Mouse (Mus musculus): ENCODE data around the gene Il1r1. TPM values are rescaled to one million over a fixed set of nuclear protein-coding genes. Genes with fewer than 3 reads are reported as not detected.

Il1r1 gene
- polyA plus RNA-seq, 1 experiment from 2014 or later, result 1.3 TPM

DNA sequence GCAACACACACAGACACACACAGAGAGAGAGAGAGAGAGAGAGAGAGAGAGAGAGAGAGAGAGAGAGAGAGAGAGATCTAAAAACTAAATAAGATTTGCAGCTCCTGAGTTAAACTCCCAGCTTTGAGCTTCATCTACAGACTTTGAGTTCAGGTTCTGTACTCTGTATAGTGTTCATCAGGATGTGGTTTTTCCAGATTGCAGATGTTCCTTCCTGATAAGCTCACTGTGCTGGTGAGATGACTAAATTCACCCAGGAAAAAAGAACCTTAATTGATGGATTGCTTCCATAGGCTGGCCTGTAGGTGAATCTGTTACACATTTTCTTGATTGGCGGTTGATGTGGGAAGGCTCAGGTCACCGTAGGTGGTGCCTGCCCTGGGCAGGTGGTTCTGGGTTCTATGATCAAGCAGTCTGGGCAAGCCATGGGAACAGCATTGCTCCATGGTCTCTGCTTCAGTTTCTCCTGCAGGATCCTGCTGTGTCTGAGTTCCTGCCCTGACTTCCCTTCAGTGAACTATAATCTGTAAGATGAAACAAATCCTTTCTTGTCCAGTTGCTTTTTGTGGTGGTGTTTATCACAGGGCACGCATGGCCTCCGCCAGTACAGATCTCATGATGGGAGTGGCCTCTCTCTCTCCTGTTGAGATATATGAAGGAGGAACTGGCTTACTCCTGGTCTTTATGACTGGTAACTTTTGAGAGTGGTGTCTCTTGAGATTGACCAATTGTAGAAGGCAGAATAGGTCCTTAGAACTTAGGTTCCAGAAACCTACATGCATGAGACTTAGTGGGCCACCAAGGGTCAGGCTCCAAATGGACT is 11.3 kb upstream of the Il1r1 start:
- Histone ChIP-seq H3K4me2 (no peak overlapping the region), H3K9ac (no peak overlapping the region), H3K4me1 (replicated peaks) (no peaks in the 10 kb centered on the region), H3K4me3 (no peak overlapping the region), H3K9me3 (peaks cover 6% of the 10 kb centered on the region; the same call in 1 of the 2 replicates), H3K27me3 (no peaks in the 10 kb centered on the region), H3K36me3 (no peaks in the 10 kb centered on the region), H3K27ac (replicated peaks) (no peak overlapping the region)
- no peak for ATAC-seq (ENCODE audit: low read depth)
- WGBS, result 83% methylated on average over 4 of the region's 4 CpGs

DNA sequence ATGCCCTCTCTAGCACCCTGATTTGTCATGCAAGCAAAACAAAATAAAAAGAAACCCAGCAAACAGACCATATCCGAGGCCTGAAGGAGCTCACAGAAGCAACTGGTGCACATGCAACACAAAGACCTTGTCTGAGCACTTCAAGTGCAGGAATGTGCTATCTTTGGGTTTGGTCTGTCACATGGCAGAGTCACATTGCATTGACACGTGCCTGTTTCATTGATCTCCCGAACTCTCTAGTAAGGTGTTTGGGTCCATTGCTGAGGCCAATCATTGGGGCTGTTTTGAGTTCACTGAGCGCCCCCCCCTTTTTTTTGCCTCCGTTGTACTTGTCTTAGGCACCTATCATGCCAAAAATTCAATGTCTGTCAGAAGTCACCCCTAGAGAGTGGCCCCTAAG is 7.4 kb upstream of the Il1r1 start:
- Histone ChIP-seq H3K36me3 (no peaks in the 10 kb centered on the region), H3K27ac (replicated peaks) (no peak overlapping the region), H3K27me3 (no peaks in the 10 kb centered on the region), H3K4me2 (no peak overlapping the region), H3K4me1 (replicated peaks) (no peaks in the 10 kb centered on the region), H3K9me3 (peaks cover 6% of the 10 kb centered on the region; the same call in 1 of the 2 replicates), H3K4me3 (no peak overlapping the region), H3K9ac (no peak overlapping the region)
- no peak for ATAC-seq (ENCODE audit: low read depth)
- 84% methylated on average over 5 of the region's 5 CpGs for WGBS

DNA sequence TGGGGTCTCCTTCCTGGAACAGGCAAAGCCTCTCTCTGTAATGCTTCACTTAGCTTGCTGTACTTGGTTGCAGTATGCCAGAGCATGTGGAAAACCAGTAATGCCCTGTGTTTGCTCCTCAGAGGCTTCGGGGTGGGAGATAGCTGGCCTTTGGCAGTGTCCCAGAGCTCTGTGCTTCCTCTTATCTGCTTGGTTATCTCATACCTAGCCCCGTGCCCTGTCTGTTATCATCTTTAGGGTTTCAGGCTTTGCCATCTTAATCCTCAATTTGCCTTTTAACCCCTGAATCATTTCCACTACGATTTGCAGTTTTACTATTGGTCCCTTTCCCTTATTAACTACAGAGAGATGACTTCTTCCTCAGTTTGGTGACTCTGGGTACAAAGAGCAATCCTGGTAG is 6.3 kb upstream of the Il1r1 start:
- Histone ChIP-seq H3K9me3 (peaks cover 6% of the 10 kb centered on the region; the same call in 1 of the 2 replicates), H3K4me1 (replicated peaks) (no peaks in the 10 kb centered on the region), H3K9ac (no peak overlapping the region), H3K27me3 (no peaks in the 10 kb centered on the region), H3K27ac (replicated peaks) (no peak overlapping the region), H3K36me3 (no peaks in the 10 kb centered on the region), H3K4me2 (no peak overlapping the region), H3K4me3 (no peak overlapping the region)
- 90% methylated on average over 3 of the region's 3 CpGs for WGBS
- no peak for ATAC-seq (ENCODE audit: low read depth)

DNA sequence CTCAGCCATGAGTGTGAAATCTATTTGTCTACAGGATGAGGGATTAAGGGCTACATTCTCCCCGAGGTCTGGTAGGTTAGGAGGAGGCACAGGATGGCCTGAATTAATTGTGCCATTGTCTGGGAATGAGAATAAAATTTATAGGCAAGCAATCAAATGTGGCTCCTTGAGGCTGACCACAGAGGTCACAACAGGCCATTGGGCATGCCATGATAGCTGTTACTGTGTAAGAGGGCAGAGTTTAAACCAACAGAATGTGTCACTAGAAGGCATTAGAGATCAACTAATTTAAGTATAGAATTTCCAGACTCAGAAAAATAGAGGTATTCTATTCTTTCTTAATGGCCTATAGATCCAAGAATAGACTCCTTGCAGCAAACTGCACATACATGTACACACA is 4.3 kb upstream of the Il1r1 start:
- Histone ChIP-seq H3K4me3 (no peak overlapping the region), H3K27me3 (no peaks in the 10 kb centered on the region), H3K27ac (replicated peaks) (no peak overlapping the region), H3K9ac (no peak overlapping the region), H3K36me3 (no peaks in the 10 kb centered on the region), H3K4me2 (no peak overlapping the region), H3K9me3 (peaks cover 6% of the 10 kb centered on the region; the same call in 1 of the 2 replicates), H3K4me1 (replicated peaks) (peaks cover 10% of the 10 kb centered on the region; the same call in 1 of the 2 replicates)
- ATAC-seq (ENCODE audit: low read depth), result no peak
- WGBS, result 50% methylated on average over 1 of the region's 1 CpGs

DNA sequence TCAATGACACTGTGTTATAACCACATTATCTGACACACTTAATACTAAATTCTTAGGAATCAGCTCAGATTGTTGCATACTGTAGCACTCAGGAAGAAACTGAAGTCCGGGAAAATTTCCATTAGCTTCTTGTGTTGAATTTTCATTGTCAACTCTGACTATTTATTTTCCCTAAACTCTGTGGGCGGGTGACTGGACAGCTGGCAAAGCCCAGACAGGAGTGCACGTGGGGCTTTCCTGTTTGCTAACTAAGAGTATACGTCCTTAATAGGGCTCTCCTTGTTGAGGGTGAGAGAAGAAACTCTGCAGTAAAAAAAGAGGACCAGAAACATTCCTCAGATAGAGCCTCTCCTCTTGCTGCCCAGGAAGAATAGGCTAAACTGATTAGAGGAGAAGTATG is 3.0 kb upstream of the Il1r1 start:
- Histone ChIP-seq H3K9me3 (no peaks in the 10 kb centered on the region), H3K4me1 (replicated peaks) (peaks cover 10% of the 10 kb centered on the region; the same call in 1 of the 2 replicates), H3K27ac (replicated peaks) (no peak overlapping the region), H3K4me2 (no peak overlapping the region), H3K36me3 (no peaks in the 10 kb centered on the region), H3K4me3 (no peak overlapping the region), H3K27me3 (no peaks in the 10 kb centered on the region), H3K9ac (no peak overlapping the region)
- no peak for ATAC-seq (ENCODE audit: low read depth)
- 79% methylated on average over 4 of the region's 4 CpGs for WGBS

DNA sequence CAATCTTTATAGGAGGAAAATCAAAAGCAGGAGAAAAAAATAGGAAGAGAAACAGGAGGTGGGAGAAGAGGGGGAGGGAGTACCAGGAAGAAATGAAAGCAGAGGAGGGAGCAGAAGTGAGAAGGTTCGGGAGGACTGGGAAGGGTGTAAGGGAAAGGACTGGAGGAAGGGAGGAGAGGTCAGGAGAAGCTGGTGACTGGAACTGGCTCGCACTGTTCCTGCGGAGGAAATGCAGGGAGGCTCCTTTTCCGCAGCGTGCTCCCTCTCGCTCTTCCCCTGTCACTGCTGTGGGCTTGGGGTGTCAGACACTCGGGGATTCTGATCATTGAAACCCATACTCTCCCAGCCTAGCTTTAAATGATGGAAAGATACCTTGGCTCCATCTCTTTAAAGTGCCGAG is 2.2 kb upstream of the Il1r1 start:
- Histone ChIP-seq H3K9me3 (no peaks in the 10 kb centered on the region), H3K27me3 (no peaks in the 10 kb centered on the region), H3K36me3 (no peaks in the 10 kb centered on the region), H3K4me1 (replicated peaks) (peaks cover 10% of the 10 kb centered on the region; the same call in 1 of the 2 replicates), H3K4me2 (no peak overlapping the region), H3K9ac (no peak overlapping the region), H3K4me3 (no peak overlapping the region), H3K27ac (replicated peaks) (no peak overlapping the region)
- WGBS, result 87% methylated on average over 8 of the region's 8 CpGs
- no peak for ATAC-seq (ENCODE audit: low read depth)

DNA sequence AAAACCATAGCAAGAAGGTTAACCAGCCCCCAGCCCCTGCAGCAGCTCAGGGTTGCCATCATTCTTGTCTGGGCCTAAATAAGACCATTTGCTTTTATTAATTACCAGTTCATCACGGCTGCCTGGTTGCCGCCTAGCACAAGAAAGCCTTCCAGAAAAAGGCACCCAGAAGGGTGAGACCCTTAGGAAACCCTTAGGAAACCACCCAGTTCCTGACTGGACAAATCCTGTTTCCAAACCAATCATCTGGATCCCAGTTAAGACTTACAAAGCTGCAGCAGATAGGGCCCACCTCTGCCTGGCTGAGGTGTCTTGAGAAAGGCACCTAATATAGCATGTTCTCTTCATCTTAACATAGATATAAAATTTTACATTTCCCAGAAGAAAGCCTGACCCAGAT is 1.3 kb upstream of the Il1r1 start:
- H3K27me3 ChIP-seq, result no peaks in the 10 kb centered on the region
- no peak overlapping the region for H3K27ac ChIP-seq (replicated peaks)
- H3K4me2 ChIP-seq, result no peak overlapping the region
- H3K4me1 ChIP-seq (replicated peaks), result peaks cover 10% of the 10 kb centered on the region; the same call in 1 of the 2 replicates
- H3K9me3 ChIP-seq, result no peaks in the 10 kb centered on the region
- ATAC-seq (ENCODE audit: low read depth), result no peak
- H3K36me3 ChIP-seq, result no peaks in the 10 kb centered on the region
- no peak overlapping the region for H3K4me3 ChIP-seq
- WGBS, result 82% methylated on average over 2 of the region's 2 CpGs
- no peak overlapping the region for H3K9ac ChIP-seq

DNA sequence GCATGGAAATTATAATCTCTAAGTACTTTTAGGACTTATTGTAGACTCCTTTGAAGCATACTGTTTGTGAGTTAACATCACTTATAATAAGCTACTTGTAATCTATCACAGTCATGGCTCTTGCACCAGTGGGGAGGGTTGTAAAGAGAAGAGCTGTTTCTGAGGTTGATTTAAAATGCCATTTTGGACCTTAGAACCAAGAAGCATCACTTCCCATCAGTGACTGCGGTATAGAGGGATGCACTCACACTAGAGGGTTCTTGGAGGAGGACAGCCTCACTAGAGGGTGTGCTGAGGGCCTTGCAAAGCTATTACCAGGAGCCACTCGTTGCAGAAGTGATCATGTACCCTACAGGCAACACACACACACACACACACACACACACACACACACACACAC is 700 bp downstream of the Il1r1 start:
- Histone ChIP-seq H3K4me1 (replicated peaks) (peaks cover 10% of the 10 kb centered on the region; the same call in 1 of the 2 replicates), H3K27ac (replicated peaks) (no peak overlapping the region), H3K36me3 (no peaks in the 10 kb centered on the region), H3K27me3 (no peaks in the 10 kb centered on the region), H3K9ac (no peak overlapping the region), H3K4me2 (no peak overlapping the region), H3K4me3 (no peak overlapping the region), H3K9me3 (no peaks in the 10 kb centered on the region)
- WGBS, result 71% methylated on average over 2 of the region's 2 CpGs
- ATAC-seq (ENCODE audit: low read depth), result no peak

DNA sequence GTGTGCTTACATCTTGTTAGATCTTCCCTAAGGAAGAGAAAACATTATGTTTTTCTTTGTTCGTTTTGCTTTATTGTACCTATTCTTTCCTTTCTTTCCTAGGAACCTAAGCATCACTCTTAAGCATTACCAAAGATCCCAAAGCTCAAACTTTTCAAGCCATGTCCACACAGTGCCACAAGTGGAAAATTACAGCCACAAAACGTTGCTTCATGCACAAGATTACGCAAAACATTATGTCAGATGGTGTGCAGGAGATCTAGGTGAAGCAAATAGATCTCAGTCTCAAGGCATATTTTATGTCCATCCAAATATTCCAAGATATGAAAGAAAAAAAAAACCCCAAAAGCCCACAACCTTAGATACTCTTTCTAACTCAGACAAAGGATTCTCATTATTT is 4.2 kb downstream of the Il1r1 start:
- peaks cover 10% of the 10 kb centered on the region; the same call in 1 of the 2 replicates for H3K4me1 ChIP-seq (replicated peaks)
- ATAC-seq (ENCODE audit: low read depth), result no peak
- no peak overlapping the region for H3K9ac ChIP-seq
- no peak overlapping the region for H3K27ac ChIP-seq (replicated peaks)
- H3K9me3 ChIP-seq, result no peaks in the 10 kb centered on the region
- WGBS, result 90% methylated on average over 3 of the region's 3 CpGs
- H3K27me3 ChIP-seq, result no peaks in the 10 kb centered on the region
- no peak overlapping the region for H3K4me2 ChIP-seq
- no peak overlapping the region for H3K4me3 ChIP-seq
- no peaks in the 10 kb centered on the region for H3K36me3 ChIP-seq

DNA sequence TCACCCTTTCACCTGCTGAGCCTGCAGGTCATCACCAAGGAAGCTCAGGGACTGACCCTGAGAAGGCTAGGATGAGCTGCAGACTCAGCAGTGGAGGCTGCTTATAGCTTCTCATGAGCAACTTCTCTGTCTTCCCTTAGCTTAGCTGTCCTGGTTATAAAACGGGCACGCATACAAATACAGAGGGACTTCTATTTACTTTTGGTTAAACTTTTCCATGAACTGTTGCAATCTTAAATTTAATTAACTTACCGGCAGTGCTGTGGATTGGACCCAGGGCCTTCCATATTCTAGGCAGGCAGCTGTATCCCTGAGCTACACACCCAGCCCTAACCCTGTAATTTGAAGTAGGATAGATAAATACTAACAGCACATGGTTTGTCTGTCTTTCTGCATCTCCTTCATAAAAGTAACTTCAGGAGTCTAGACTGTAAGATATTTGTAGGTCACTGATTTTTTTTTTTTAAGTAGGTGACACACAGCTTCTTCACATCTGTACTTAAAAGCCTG is 4.9 kb downstream of the Il1r1 start:
- Histone ChIP-seq H3K9me3 (no peaks in the 10 kb centered on the region), H3K36me3 (no peaks in the 10 kb centered on the region), H3K27me3 (no peaks in the 10 kb centered on the region), H3K4me1 (replicated peaks) (peaks cover 6% of the 10 kb centered on the region; the same call in 1 of the 2 replicates), H3K27ac (replicated peaks) (no peak overlapping the region), H3K4me3 (no peak overlapping the region), H3K9ac (no peak overlapping the region), H3K4me2 (no peak overlapping the region)
- WGBS, result 93% methylated on average over 3 of the region's 3 CpGs
- ATAC-seq (ENCODE audit: low read depth), result no peak

- Histone ChIP-seq H3K27me3 (no peaks in the 10 kb centered on the region), H3K9me3 (no peaks in the 10 kb centered on the region), H3K4me2 (no peak overlapping the region), H3K4me1 (replicated peaks) (peaks cover under 1% of the 10 kb centered on the region; the same call in 1 of the 2 replicates), H3K27ac (replicated peaks) (no peak overlapping the region), H3K9ac (no peak overlapping the region), H3K36me3 (no peaks in the 10 kb centered on the region), H3K4me3 (no peak overlapping the region)
- 85% methylated on average over 7 of the region's 7 CpGs for WGBS
- ATAC-seq (ENCODE audit: low read depth), result no peak
These were observed 5.5 kb downstream of the Il1r1 start for GRCm38 (mm10) chr1:40230336-40230735.

DNA sequence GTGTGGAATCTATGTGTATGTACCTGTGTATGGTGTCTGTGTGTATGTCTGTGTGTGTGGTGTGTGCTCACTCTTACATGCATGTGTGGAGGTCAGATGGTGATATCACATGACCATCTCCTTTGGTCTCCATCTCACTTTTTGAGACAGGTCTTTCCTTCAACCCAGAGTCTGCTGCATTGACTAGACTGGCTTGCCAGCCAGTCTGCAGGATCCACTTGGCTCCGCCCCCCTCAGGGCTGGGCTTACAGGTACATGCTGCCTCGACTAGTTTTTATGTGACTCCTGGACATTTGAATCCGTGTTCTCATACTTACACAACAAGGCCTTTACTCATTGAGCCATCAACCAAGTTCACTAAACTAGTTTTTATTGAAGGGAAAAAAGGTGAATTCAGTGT is 6.2 kb downstream of the Il1r1 start:
- ATAC-seq (ENCODE audit: low read depth), result no peak
- WGBS, result 88% methylated on average over 3 of the region's 3 CpGs
- H3K4me1 ChIP-seq (replicated peaks), result no peaks in the 10 kb centered on the region

More for the DNA sequence above, 6.2 kb downstream of the Il1r1 start:
- no peaks in the 10 kb centered on the region for H3K27me3 ChIP-seq
- H3K36me3 ChIP-seq, result no peaks in the 10 kb centered on the region
- no peak overlapping the region for H3K27ac ChIP-seq (replicated peaks)
- no peaks in the 10 kb centered on the region for H3K9me3 ChIP-seq
- no peak overlapping the region for H3K4me2 ChIP-seq
- no peak overlapping the region for H3K4me3 ChIP-seq
- no peak overlapping the region for H3K9ac ChIP-seq
